Mouse (Mus musculus): ENCODE data around the gene Chd2. TPM values are rescaled to one million over a fixed set of nuclear protein-coding genes. Genes with fewer than 3 reads are reported as not detected.

The Chd2 gene
- polyA plus RNA-seq, 1 experiment = 47.9 TPM

DNA sequence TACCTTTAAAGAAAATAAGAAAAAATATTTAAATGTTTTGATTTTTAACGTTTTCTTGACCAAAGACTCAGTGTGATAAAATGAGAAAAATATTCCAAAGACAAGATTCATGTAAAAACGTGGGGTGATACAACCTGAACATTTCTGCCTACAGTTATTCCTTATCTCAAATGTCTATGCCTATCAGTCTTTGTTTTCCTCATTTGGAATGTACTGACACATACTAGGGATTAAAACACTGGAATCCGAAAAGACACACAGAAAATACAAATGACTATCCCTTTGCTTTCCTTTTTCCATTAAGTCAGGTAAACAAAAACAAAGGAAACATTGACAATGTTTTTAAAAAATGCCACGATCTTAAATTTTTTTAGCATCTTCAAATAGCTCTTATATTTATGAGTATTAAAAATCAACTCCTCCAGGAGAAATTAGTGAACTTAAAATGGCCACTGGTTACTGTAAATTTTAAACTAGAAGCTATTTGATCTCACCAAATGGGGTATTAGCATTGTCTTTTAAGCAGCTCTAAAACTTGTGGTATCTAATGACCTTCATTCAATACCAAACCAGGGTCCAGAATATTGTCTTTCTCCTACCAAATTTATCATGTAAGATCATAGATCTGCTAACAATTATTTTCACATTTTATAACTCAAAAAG lies 14.4 kb upstream of the Chd2 start:
- Histone ChIP-seq H3K27ac (ENCODE audit: insufficient read depth, low read depth, low read length) (no peak overlapping the region), H3K4me1 (ENCODE audit: control insufficient read depth, insufficient read depth, low read length) (peaks cover 10% of the 10 kb centered on the region), H3K4me3 (ENCODE audit: insufficient read depth, low read length) (no peak overlapping the region)
- TF ChIP-seq POLR2A (IDR thresholded peaks at IDR 0.05; ENCODE audit: borderline replicate concordance, low read depth, low read length) = no peak
- TF ChIP-seq CTCF (IDR thresholded peaks at IDR 0.05; ENCODE audit: low read depth, low read length) = no peak

GRCm38 (mm10) chr7:73554849-73555248 lies 13.2 kb upstream of the Chd2 start:
- Histone ChIP-seq H3K4me3 (ENCODE audit: insufficient read depth, low read length) (no peak overlapping the region), H3K4me1 (ENCODE audit: control insufficient read depth, insufficient read depth, low read length) (peaks cover 9% of the 10 kb centered on the region), H3K27ac (ENCODE audit: insufficient read depth, low read depth, low read length) (no peak overlapping the region)
- TF ChIP-seq CTCF (IDR thresholded peaks at IDR 0.05; ENCODE audit: low read depth, low read length) (no peak), POLR2A (IDR thresholded peaks at IDR 0.05; ENCODE audit: borderline replicate concordance, low read depth, low read length) (no peak)

DNA sequence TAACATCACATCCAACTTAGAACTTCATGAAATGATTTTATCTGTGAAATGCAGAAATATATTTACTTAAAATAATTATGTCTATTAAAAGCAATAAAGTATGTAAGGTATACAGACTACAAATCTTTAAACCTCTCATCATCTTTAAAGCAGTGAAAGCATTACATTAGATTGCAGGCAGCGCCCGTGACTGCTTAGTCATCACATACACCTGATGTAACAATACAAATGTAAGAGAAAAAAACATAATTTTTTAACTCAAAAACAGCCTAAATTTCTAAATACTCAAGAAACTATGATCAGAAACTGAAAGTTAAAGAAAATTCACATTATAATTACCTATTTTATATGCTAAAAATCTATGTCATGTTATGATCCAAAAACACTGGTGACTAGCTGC lies 11.5 kb upstream of the Chd2 start:
- Histone ChIP-seq H3K4me3 (ENCODE audit: insufficient read depth, low read length) (no peak overlapping the region), H3K4me1 (ENCODE audit: control insufficient read depth, insufficient read depth, low read length) (peaks cover 9% of the 10 kb centered on the region), H3K27ac (ENCODE audit: insufficient read depth, low read depth, low read length) (no peak overlapping the region)
- TF ChIP-seq CTCF (IDR thresholded peaks at IDR 0.05; ENCODE audit: low read depth, low read length) = no peak
- TF ChIP-seq POLR2A (IDR thresholded peaks at IDR 0.05; ENCODE audit: borderline replicate concordance, low read depth, low read length) = no peak

- TF ChIP-seq POLR2A (IDR thresholded peaks at IDR 0.05; ENCODE audit: borderline replicate concordance, low read depth, low read length) (no peak), CTCF (IDR thresholded peaks at IDR 0.05; ENCODE audit: low read depth, low read length) (no peak)
- H3K4me3 ChIP-seq (ENCODE audit: insufficient read depth, low read length) = peak overlapping the region; percentile 25
Measured at GRCm38 (mm10) chr7:73552054-73552750, 10.6 kb upstream of the Chd2 start.

DNA sequence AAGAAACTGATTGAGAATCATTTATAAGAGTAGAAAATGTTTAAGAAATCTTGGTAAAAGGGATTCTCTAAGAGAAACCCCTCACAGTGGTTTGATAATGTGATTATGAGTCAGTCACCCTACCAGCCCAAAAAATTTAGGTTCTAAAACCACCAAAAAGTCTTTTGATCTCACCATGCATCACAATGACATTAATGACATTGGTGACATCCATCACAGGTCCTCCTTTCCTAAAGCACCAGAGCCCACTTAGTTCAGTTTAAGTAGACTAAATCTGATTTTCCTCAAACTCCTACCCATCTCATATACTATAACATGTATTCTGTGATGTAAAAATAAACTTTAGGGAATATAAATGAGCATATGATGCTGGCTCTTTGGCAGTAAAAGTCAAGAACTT lies 9.7 kb upstream of the Chd2 start:
- Histone ChIP-seq H3K27ac (ENCODE audit: insufficient read depth, low read depth, low read length) (peak overlapping the region; percentile 17; the same call in 1 of the 2 replicates), H3K4me1 (ENCODE audit: control insufficient read depth, insufficient read depth, low read length) (peaks cover 16% of the 10 kb centered on the region), H3K4me3 (ENCODE audit: insufficient read depth, low read length) (no peak overlapping the region)
- TF ChIP-seq POLR2A (IDR thresholded peaks at IDR 0.05; ENCODE audit: borderline replicate concordance, low read depth, low read length) = no peak
- no peak for TF ChIP-seq CTCF (IDR thresholded peaks at IDR 0.05; ENCODE audit: low read depth, low read length)

More at GRCm38 (mm10) chr7:73552054-73552750, 10.6 kb upstream of the Chd2 start:
- peaks cover 10% of the 10 kb centered on the region for H3K4me1 ChIP-seq (ENCODE audit: control insufficient read depth, insufficient read depth, low read length)
- no peak overlapping the region for H3K27ac ChIP-seq (ENCODE audit: insufficient read depth, low read depth, low read length)

DNA sequence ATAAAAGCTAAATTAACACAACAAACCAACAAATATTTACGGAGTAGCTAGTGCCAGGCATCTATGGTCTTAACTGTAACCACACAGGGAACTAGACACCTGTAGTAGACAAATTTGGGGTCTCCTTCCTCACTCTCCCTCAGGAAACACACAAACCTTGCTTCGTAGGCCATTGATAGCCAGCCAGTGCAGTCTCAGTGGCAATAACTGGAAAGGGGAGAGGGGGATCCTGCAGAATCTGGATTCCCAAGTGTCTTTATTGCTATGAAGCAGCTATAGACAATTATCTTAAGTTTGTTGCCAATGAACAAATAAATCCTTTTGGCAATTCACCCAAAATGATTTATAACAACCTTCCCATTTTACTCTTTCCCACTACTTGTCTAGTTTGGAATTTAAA lies 6.4 kb upstream of the Chd2 start:
- Histone ChIP-seq H3K4me3 (ENCODE audit: insufficient read depth, low read length) (no peak overlapping the region), H3K4me1 (ENCODE audit: control insufficient read depth, insufficient read depth, low read length) (peaks cover 22% of the 10 kb centered on the region)

GRCm38 (mm10) chr7:73546561-73547510 lies 5.2 kb upstream of the Chd2 start:
- Histone ChIP-seq H3K4me1 (ENCODE audit: control insufficient read depth, insufficient read depth, low read length) (peaks cover 22% of the 10 kb centered on the region), H3K27ac (ENCODE audit: insufficient read depth, low read depth, low read length) (peak overlapping the region; percentile 8; the same call in 1 of the 2 replicates), H3K4me3 (ENCODE audit: insufficient read depth, low read length) (no peak overlapping the region)
- TF ChIP-seq POLR2A (IDR thresholded peaks at IDR 0.05; ENCODE audit: borderline replicate concordance, low read depth, low read length) = no peak
- TF ChIP-seq CTCF (IDR thresholded peaks at IDR 0.05; ENCODE audit: low read depth, low read length) = no peak

More for the DNA sequence above, 6.4 kb upstream of the Chd2 start:
- H3K27ac ChIP-seq (ENCODE audit: insufficient read depth, low read depth, low read length) = no peak overlapping the region
- TF ChIP-seq CTCF (IDR thresholded peaks at IDR 0.05; ENCODE audit: low read depth, low read length) = no peak
- TF ChIP-seq POLR2A (IDR thresholded peaks at IDR 0.05; ENCODE audit: borderline replicate concordance, low read depth, low read length) = no peak

- TF ChIP-seq POLR2A (IDR thresholded peaks at IDR 0.05; ENCODE audit: borderline replicate concordance, low read depth, low read length) (no peak), CTCF (IDR thresholded peaks at IDR 0.05; ENCODE audit: low read depth, low read length) (no peak)
- H3K4me3 ChIP-seq (ENCODE audit: insufficient read depth, low read length) = no peak overlapping the region
- H3K27ac ChIP-seq (ENCODE audit: insufficient read depth, low read depth, low read length) = no peak overlapping the region
- peaks cover 16% of the 10 kb centered on the region for H3K4me1 ChIP-seq (ENCODE audit: control insufficient read depth, insufficient read depth, low read length)
Measured at GRCm38 (mm10) chr7:73545004-73545403, 3.4 kb upstream of the Chd2 start.

DNA sequence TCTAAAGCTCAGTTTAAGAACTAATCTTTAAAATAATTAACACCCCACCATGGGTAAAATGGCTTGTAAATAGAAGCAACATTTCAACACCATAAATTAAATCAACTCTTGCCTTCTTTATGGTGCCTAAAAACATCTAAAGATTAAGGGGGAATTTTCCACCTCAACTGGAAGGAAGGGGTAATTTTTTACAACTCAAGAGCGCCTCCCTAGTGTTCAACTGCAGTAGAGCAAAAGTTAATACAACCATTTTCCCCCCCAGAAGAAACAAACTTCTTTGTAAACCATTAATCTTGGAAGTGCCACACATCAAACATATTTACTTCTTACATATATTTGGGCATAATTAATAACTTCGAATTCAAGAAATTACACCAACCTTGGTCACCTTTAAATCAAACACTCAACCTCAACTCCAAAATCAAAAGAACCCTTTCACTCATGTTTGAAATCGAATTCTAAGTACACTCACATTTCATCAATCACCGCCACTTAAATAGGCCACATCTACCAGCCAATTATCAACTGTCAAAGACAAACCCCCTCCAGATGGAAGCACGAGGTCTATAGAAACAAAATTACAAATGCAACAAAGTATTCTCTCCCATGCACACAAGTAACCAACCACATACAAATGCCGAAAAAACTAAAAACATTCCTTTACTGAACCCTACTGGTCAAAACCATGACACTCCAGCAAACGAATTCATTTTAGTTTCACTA lies 662 bp upstream of the Chd2 start:
- no peak overlapping the region for H3K4me3 ChIP-seq (ENCODE audit: insufficient read depth, low read length)
- no peak for TF ChIP-seq CTCF (IDR thresholded peaks at IDR 0.05; ENCODE audit: low read depth, low read length)
- TF ChIP-seq POLR2A (IDR thresholded peaks at IDR 0.05; ENCODE audit: borderline replicate concordance, low read depth, low read length) = no peak
- H3K27ac ChIP-seq (ENCODE audit: insufficient read depth, low read depth, low read length) = no peak overlapping the region
- H3K4me1 ChIP-seq (ENCODE audit: control insufficient read depth, insufficient read depth, low read length) = peaks cover 13% of the 10 kb centered on the region

All from bone marrow macrophage, adult 2 months (primary cell).